Mouse (Mus musculus): ENCODE measurements around the gene Perp.

Perp gene

DNA sequence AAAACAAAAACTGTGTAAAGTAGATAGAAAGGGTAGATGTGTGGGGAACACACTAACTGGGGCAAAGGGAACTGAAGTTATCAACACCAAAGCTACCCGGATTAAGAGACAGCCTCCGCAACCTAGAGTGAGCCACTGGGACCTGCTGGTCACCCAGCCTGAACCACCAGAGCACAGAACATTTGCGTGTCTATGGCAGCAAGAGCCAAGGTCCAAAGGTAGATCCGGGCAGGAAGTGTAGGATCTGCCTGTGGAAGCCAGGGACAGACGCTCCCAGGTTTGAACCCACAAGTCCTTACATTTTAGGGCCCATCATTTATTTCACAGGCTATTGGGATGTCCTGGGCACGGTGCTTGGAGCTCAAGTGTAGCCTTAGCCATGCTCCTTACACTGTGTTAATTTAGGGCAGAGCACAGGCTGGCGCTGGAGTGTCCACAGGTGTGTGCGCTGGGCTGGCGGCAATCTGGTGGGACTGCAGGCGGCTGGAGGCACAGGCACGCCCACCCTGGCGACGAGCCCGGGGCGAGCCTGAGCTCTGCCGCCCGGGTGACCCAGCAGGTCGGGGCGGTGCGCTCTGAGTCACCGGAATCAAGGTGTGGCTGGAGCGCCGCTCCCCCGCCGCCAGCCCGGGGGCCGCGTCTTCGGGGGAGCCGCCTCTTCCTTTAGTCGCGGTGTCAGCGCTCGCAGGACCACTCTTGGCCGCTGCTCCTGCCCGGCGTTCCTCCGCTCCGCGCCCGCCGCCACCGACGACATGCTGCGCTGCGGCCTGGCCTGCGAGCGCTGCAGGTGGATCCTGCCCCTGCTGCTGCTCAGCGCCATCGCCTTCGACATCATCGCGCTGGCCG, at the start of gene Perp:
TSS of gene Perp (plus strand) at position 580 of the 846 bp plus-strand sequence.
- in situ Hi-C loops (cut with MboI; ENCODE audit: unreplicated experiment in 2 of 2), result no loop called here

- in situ Hi-C loops (cut with MboI; ENCODE audit: unreplicated experiment in 2 of 2), result no loop called here
These were observed 33.1 kb upstream of the Perp start for GRCm38 (mm10) chr10:18811751-18812150.

- in situ Hi-C loops (cut with MboI; ENCODE audit: unreplicated experiment in 2 of 2), result no loop called here
These were observed 28.3 kb upstream of the Perp start for GRCm38 (mm10) chr10:18816560-18816959.

GRCm38 (mm10) chr10:18825143-18825542, 19.7 kb upstream of the Perp start:
- in situ Hi-C loops (cut with MboI; ENCODE audit: unreplicated experiment in 2 of 2), result no loop called here

DNA sequence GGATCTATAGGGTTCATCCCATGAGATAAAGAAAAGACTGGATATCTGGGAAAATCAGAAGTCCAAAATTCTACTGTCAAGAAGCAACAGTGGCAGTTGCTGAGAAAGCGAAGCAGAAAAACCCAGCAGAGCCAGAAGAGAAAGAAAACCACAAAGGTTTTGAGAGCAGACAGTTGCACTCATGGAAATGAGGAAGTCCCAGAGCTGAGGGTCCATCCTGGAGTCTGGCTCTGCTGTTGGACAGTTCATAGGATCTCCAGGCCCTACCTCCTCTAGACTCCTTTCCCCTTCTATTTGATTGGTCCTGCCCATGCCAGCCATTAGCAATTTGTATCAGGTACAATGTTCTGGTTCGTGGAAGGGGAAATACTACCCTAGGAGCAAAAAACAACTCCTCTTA, 18.7 kb upstream of the Perp start:
- in situ Hi-C loops (cut with MboI; ENCODE audit: unreplicated experiment in 2 of 2), result no loop called here

DNA sequence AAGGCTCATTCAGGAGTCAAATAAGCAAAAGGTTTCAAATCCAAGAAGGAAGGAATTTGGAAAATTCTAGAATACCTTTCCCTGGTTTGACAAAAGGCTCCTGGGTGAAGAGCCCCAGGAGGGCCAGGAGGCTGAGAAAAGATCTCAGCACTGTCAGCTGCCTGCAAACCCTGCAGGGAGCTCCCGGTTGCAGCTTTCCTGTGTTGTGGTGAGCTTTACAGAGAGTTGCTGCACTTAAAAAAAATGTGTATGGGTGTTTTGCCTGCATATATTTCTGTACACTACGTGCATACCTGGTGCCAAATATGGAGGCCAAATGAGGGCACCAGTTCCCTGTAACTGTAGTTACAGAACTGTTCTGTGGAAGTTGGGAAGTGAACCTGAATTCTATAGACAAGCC, 16.9 kb upstream of the Perp start:
- in situ Hi-C loops (cut with MboI; ENCODE audit: unreplicated experiment in 2 of 2), result no loop called here

DNA sequence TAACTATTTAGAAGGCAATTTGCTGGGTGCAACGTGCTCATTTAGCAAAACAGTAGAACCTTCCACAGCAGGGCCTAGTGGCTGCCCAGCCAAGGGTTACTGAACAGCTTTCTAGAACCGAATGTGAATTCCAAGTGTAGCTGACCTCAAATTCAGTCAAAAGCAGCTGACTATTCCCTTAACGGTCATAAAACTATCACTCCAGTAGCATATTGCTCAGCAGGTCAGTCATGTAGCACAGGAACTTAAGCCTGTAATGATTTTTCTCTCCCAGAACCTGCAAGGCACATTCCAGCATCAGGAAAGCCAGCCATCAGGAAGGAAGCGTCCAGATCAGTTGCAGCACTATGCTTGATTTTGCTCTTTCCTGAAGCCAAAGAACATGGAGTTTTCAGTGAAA, 14.5 kb upstream of the Perp start:
- in situ Hi-C loops (cut with MboI; ENCODE audit: unreplicated experiment in 2 of 2), result loop anchor here (5.0 to 10.0 kb wide), 3 partner anchors 264 to 362 kb away; no protein-coding TSS in a partner anchor

DNA sequence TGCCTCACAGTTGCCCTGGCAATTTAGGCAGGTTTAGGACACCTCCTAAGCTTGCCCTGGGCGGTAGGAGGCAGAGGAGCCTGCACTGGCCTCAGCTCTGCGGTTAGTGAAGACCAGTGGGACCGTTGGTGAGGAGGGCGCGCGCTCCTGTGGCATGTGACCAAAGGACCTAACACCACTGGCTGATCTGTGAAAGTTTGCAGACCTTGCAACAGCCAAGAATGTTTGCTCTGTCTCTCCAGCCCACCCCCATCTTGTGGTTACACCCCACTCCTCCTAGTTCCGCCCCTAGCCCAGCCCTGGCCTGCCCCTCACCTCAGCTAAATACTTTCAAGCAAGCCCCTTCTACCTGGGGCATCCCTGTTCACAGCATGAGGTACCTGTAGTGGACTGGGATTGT, 13.0 kb upstream of the Perp start:
- in situ Hi-C loops (cut with MboI; ENCODE audit: unreplicated experiment in 2 of 2), result loop anchor here (5.0 to 10.0 kb wide), 3 partner anchors 263 to 360 kb away; no protein-coding TSS in a partner anchor

DNA sequence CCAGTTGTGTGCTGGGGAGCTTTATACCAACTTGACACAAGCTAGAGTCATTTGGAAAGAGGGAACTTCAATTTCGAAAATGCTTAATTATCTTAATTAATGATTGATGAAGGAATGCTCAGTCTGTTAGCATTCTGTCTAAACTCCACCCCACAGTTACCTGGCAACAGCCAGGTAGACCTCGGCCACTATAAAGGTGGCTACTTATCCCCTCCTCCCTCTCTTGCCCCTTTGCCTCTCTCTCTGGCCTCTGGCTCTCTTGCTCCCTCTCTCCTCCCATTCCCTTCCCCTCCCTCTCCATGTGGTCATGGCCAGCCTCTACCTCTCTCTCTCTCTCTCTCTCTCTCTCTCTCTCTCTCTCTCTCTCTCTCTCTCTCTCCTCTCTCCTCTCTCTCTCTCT, 10.4 kb upstream of the Perp start:
- in situ Hi-C loops (cut with MboI; ENCODE audit: unreplicated experiment in 2 of 2), result loop anchor here (5.0 to 10.0 kb wide), 3 partner anchors 260 to 358 kb away; no protein-coding TSS in a partner anchor

GRCm38 (mm10) chr10:18835684-18836479, 8.9 kb upstream of the Perp start:
- in situ Hi-C loops (cut with MboI; ENCODE audit: unreplicated experiment in 2 of 2), result loop anchor here (5.0 to 10.0 kb wide), 4 partner anchors 66 to 856 kb away; no protein-coding TSS in a partner anchor

- in situ Hi-C loops (cut with MboI; ENCODE audit: unreplicated experiment in 2 of 2), result loop anchor here (5.0 to 10.0 kb wide), 4 partner anchors 63 to 853 kb away; no protein-coding TSS in a partner anchor
These were observed 5.3 kb upstream of the Perp start for GRCm38 (mm10) chr10:18839530-18839929.

GRCm38 (mm10) chr10:18840736-18841135, 4.1 kb upstream of the Perp start:
- in situ Hi-C loops (cut with MboI; ENCODE audit: unreplicated experiment in 2 of 2), result no loop called here

DNA sequence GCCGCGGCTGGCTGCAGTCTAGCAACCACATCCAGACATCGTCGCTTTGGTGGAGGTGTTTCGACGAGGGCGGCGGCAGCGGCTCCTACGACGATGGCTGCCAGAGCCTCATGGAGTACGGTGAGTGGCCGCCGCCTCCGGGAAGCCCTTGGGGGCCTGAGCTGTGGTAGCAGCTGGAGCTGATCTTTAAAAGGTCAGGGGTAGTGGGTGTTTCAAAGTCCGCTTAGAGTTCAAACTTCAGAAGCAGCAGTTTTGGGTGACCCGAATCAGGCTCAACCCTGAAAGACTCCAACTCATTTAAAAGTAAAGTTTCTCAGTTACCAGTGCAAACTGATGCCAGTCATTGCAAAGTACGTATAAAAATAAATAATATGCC, 455 bp downstream of the Perp start:
- in situ Hi-C loops (cut with MboI; ENCODE audit: unreplicated experiment in 2 of 2), result no loop called here

GRCm38 (mm10) chr10:18845711-18846110, 891 bp downstream of the Perp start:
- in situ Hi-C loops (cut with MboI; ENCODE audit: unreplicated experiment in 2 of 2), result no loop called here

DNA sequence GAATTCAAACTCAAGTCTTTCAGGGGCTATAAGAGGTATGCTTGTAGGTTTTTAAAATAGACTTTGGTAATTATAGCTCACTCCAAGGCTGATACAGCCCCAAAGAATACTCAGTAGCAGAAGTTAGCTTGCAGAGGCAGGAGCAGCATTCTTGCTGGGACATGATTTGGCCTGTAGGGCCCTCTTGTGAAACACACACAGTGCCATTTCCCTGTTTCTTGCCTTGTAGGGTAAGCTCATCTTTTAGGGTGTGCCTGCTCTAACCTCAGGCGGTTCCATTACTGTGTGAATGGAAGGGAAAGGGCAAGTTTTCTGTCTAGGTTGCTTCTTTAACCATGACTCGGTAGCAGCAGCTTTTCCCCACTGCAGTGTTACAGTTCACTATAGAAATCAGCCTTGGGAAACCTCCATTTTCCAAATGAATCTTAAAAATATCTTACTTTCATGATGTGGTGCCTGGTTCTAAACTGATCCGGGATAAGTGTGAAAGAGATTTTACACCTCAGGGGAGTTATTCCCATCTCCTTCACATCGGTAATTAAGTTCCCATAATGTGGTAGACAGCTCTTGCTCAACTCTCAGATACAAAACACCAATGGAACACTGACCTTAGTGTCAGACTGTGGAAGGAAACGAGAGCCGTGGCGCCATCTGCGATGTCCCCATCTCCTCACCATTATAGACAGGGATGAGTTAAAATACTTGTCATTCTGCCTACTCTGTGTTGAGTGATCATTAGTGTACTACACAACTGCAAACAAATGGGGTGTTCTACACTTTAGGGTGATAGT, 1.8 kb downstream of the Perp start:
- in situ Hi-C loops (cut with MboI; ENCODE audit: unreplicated experiment in 2 of 2), result no loop called here

- in situ Hi-C loops (cut with MboI; ENCODE audit: unreplicated experiment in 2 of 2), result no loop called here
These were observed 5.4 kb downstream of the Perp start for GRCm38 (mm10) chr10:18850177-18850576.

- in situ Hi-C loops (cut with MboI; ENCODE audit: unreplicated experiment in 2 of 2), result no loop called here
These were observed 8.6 kb downstream of the Perp start for GRCm38 (mm10) chr10:18853417-18853816.

- in situ Hi-C loops (cut with MboI; ENCODE audit: unreplicated experiment in 2 of 2), result no loop called here
These were observed 12.4 kb downstream of the Perp start for GRCm38 (mm10) chr10:18857244-18857643.

GRCm38 (mm10) chr10:18859632-18860031, 14.8 kb downstream of the Perp start:
- in situ Hi-C loops (cut with MboI; ENCODE audit: unreplicated experiment in 2 of 2), result no loop called here

- in situ Hi-C loops (cut with MboI; ENCODE audit: unreplicated experiment in 2 of 2), result no loop called here
These were observed 15.5 kb downstream of the Perp start for GRCm38 (mm10) chr10:18860119-18860824.
